Mouse (Mus musculus) liver, embryonic 12.5 days (tissue): ENCODE measurements around the gene Rbm39. TPM values are rescaled to one million over a fixed set of nuclear protein-coding genes. Genes with fewer than 3 reads are reported as not detected.
"Not testable (repeated sequence)": the region's sequence is repeated elsewhere in the genome, so short reads cannot be mapped to it uniquely, and the experiment has no call there.

ENCODE experiments used
- ATAC-seq: fragments of 200-750 bp; cut with Nextera tagmentation; 2 replicates; pipeline ENCODE4 v1.8.0; 2017; ENCODE audit warnings: moderate number of reproducible peaks, mild to moderate bottlenecking, moderate library complexity
- H3K27ac ChIP-seq: fragments of 300-500 bp; sonication (generic); 2 replicates; pipeline ENCODE4 v1.5.1; 2016; ENCODE audit warnings: mild to moderate bottlenecking
- H3K27me3 ChIP-seq: fragments of 300-500 bp; sonication (generic); replicated peaks from 2 replicates; pipeline ENCODE4 v1.6.1; 2016; ENCODE audit warnings: mild to moderate bottlenecking, moderate library complexity
- H3K36me3 ChIP-seq: fragments of 300-500 bp; sonication (generic); 2 replicates; pipeline ENCODE4 v1.6.1; 2016; ENCODE audit warnings: mild to moderate bottlenecking, moderate library complexity
- H3K4me1 ChIP-seq: fragments of 300-500 bp; sonication (generic); 2 replicates; pipeline ENCODE4 v1.6.1; 2016
- H3K4me2 ChIP-seq: fragments of 300-500 bp; sonication (generic); 2 replicates; pipeline ENCODE4 v1.6.1; 2016; ENCODE audit warnings: mild to moderate bottlenecking, moderate library complexity
- H3K4me3 ChIP-seq: fragments of 300-500 bp; sonication (generic); 2 replicates; pipeline ENCODE4 v1.5.1; 2016; ENCODE audit warnings: mild to moderate bottlenecking, moderate library complexity
- H3K9ac ChIP-seq: fragments of 300-500 bp; sonication (generic); 2 replicates; pipeline ENCODE4 v1.6.1; 2016; ENCODE audit warnings: mild to moderate bottlenecking, moderate library complexity
- H3K9me3 ChIP-seq: fragments of 300-500 bp; sonication (generic); replicated peaks from 2 replicates; pipeline ENCODE4 v1.6.1; 2016; ENCODE audit warnings: mild to moderate bottlenecking, moderate library complexity
- WGBS: fragments of 180-500 bp; shearing (Covaris S2); methylation state at CpG from one replicate; pipeline ENCODE4 v1.1.7; 2016; ENCODE audit not compliant: insufficient replicate concordance; 5-methylcytosine and 5-hydroxymethylcytosine counted together
- polyA plus RNA-seq: library from polyadenylated mRNA; unstranded; fragments of >200 nt; fragmentation: Nextera tagmentation; extraction: Ambion mirVana; gene quantifications from 2 replicates; pipeline ENCODE4 v1.2.1, GENCODE M21; 2016

Gene Rbm39
- polyA plus RNA-seq, 1 experiment from 2014 or later, result 329 TPM

- Histone ChIP-seq H3K9me3 (no peaks in the 10 kb centered on the region), H3K36me3 (peaks cover 11% of the 10 kb centered on the region), H3K4me2 (peak within 1 kb of the TSS; percentile 83), H3K9ac (peak within 1 kb of the TSS; percentile 78), H3K27ac (peak within 1 kb of the TSS; percentile 93), H3K27me3 (no peaks in the 10 kb centered on the region), H3K4me3 (peak within 1 kb of the TSS; percentile 67), H3K4me1 (peaks cover 45% of the 10 kb centered on the region)
- under 1% methylated on average over 67 of the region's 88 CpGs for WGBS
- ATAC-seq, result peak; percentile 97
Observed at GRCm38 (mm10) chr2:156196302-156197128, 16.5 kb upstream of the Rbm39 start, which contains the start of gene Phf20. Phf20 (plus strand) TSS chr2:156196466.

GRCm38 (mm10) chr2:156194571-156194970 is 14.5 kb upstream of the Rbm39 start:
- H3K9ac ChIP-seq, result no peak overlapping the region
- H3K4me1 ChIP-seq, result peaks cover 62% of the 10 kb centered on the region

GRCm38 (mm10) chr2:156193066-156193862 is 13.2 kb upstream of the Rbm39 start:
- no peaks in the 10 kb centered on the region for H3K27me3 ChIP-seq
- no peaks in the 10 kb centered on the region for H3K36me3 ChIP-seq
- ATAC-seq, result no peak
- peaks cover 49% of the 10 kb centered on the region for H3K4me1 ChIP-seq
- no peak overlapping the region for H3K9ac ChIP-seq
- H3K4me2 ChIP-seq, result no peak overlapping the region
- H3K27ac ChIP-seq, result no peak overlapping the region
- 70% methylated on average over 3 of the region's 3 CpGs for WGBS
- H3K4me3 ChIP-seq, result no peak overlapping the region
- no peaks in the 10 kb centered on the region for H3K9me3 ChIP-seq

More at GRCm38 (mm10) chr2:156194571-156194970, 14.5 kb upstream of the Rbm39 start:
- H3K4me2 ChIP-seq, result no peak overlapping the region
- no peak for ATAC-seq
- no peak overlapping the region for H3K4me3 ChIP-seq
- no peaks in the 10 kb centered on the region for H3K9me3 ChIP-seq
- H3K36me3 ChIP-seq, result no peaks in the 10 kb centered on the region
- H3K27ac ChIP-seq, result peak overlapping the region; percentile 16; the same call in 1 of the 2 replicates
- H3K27me3 ChIP-seq, result no peaks in the 10 kb centered on the region

- no peaks in the 10 kb centered on the region for H3K36me3 ChIP-seq
- H3K9ac ChIP-seq, result no peak overlapping the region
- 82% methylated on average over 2 of the region's 2 CpGs for WGBS
- no peaks in the 10 kb centered on the region for H3K9me3 ChIP-seq
- H3K4me3 ChIP-seq, result no peak overlapping the region
- H3K4me1 ChIP-seq, result peaks cover 37% of the 10 kb centered on the region
- no peak for ATAC-seq
- no peak overlapping the region for H3K27ac ChIP-seq
- no peak overlapping the region for H3K4me2 ChIP-seq
- H3K27me3 ChIP-seq, result no peaks in the 10 kb centered on the region
Observed at GRCm38 (mm10) chr2:156192068-156192467, 12.0 kb upstream of the Rbm39 start.

- no peak for ATAC-seq
- Histone ChIP-seq H3K27me3 (no peaks in the 10 kb centered on the region), H3K9me3 (no peaks in the 10 kb centered on the region), H3K4me2 (no peak overlapping the region), H3K9ac (no peak overlapping the region), H3K36me3 (no peaks in the 10 kb centered on the region), H3K4me3 (no peak overlapping the region), H3K4me1 (peaks cover 37% of the 10 kb centered on the region), H3K27ac (no peak overlapping the region)
- 74% methylated on average over 2 of the region's 2 CpGs for WGBS
Observed at GRCm38 (mm10) chr2:156191540-156191939, 11.5 kb upstream of the Rbm39 start.

- peak overlapping the region; percentile 48 for H3K4me2 ChIP-seq
- no peaks in the 10 kb centered on the region for H3K27me3 ChIP-seq
- WGBS, result 28% methylated on average over 14 of the region's 14 CpGs
- H3K9me3 ChIP-seq, result no peaks in the 10 kb centered on the region
- peak overlapping the region; percentile 41; the same call in 1 of the 2 replicates for H3K9ac ChIP-seq
- H3K4me1 ChIP-seq, result peaks cover 28% of the 10 kb centered on the region
- H3K36me3 ChIP-seq, result no peaks in the 10 kb centered on the region
- H3K4me3 ChIP-seq, result peak overlapping the region; percentile 9; the same call in 1 of the 2 replicates
- ATAC-seq, result peak; percentile 67
- 0 out of 2 replicates have a peak overlapping the region, but pooled peaks have one; percentile 27 for H3K27ac ChIP-seq
Observed at GRCm38 (mm10) chr2:156190004-156190896, 10.2 kb upstream of the Rbm39 start.

GRCm38 (mm10) chr2:156189241-156189640 is 9.2 kb upstream of the Rbm39 start:
- H3K36me3 ChIP-seq, H3K27me3 ChIP-seq, H3K27ac ChIP-seq, H3K4me3 ChIP-seq, H3K9me3 ChIP-seq, H3K9ac ChIP-seq, H3K4me2 ChIP-seq, ATAC-seq: not testable (repeated sequence)
- H3K4me1 ChIP-seq, result peaks cover 18% of the 10 kb centered on the region
- 49% methylated on average over 7 of the region's 7 CpGs for WGBS

- H3K36me3 ChIP-seq, result peaks cover 24% of the 10 kb centered on the region
- peak overlapping the region; percentile 83 for H3K4me2 ChIP-seq
- no peaks in the 10 kb centered on the region for H3K9me3 ChIP-seq
- H3K9ac ChIP-seq, result peak overlapping the region; percentile 81; the same call in 1 of the 2 replicates
- WGBS, result 75% methylated on average over 2 of the region's 2 CpGs
- H3K27ac ChIP-seq, result peak overlapping the region; percentile 99; the same call in 1 of the 2 replicates
- H3K4me3 ChIP-seq, result peak overlapping the region; percentile 93
- H3K4me1 ChIP-seq, result peaks cover 35% of the 10 kb centered on the region
- no peaks in the 10 kb centered on the region for H3K27me3 ChIP-seq
- ATAC-seq, result no peak
Observed at GRCm38 (mm10) chr2:156181592-156181991, 1.6 kb upstream of the Rbm39 start.

- peak overlapping the region; percentile 83 for H3K4me2 ChIP-seq
- 12% methylated on average over 8 of the region's 8 CpGs for WGBS
- no peaks in the 10 kb centered on the region for H3K9me3 ChIP-seq
- peaks cover 37% of the 10 kb centered on the region for H3K4me1 ChIP-seq
- no peaks in the 10 kb centered on the region for H3K27me3 ChIP-seq
- peak overlapping the region; percentile 99 for H3K27ac ChIP-seq
- H3K4me3 ChIP-seq, result peak overlapping the region; percentile 93
- peak overlapping the region; percentile 81 for H3K9ac ChIP-seq
- H3K36me3 ChIP-seq, result peaks cover 29% of the 10 kb centered on the region
- no peak for ATAC-seq
Observed at GRCm38 (mm10) chr2:156180824-156181590, 969 bp upstream of the Rbm39 start.

GRCm38 (mm10) chr2:156179796-156180093 is 293 bp downstream of the Rbm39 start:
- peak overlapping the region; percentile 100 for H3K9ac ChIP-seq
- no peaks in the 10 kb centered on the region for H3K9me3 ChIP-seq
- H3K4me1 ChIP-seq, result peaks cover 37% of the 10 kb centered on the region
- peak overlapping the region; percentile 93 for H3K4me3 ChIP-seq
- WGBS, result under 1% methylated on average over 41 of the region's 41 CpGs
- peak overlapping the region; percentile 99 for H3K27ac ChIP-seq
- peak; percentile 41 for ATAC-seq
- peak overlapping the region; percentile 84 for H3K4me2 ChIP-seq
- H3K27me3 ChIP-seq, result no peaks in the 10 kb centered on the region
- H3K36me3 ChIP-seq, result peaks cover 40% of the 10 kb centered on the region
